Mouse (Mus musculus): ENCODE data around the gene Rbms3.

DNA sequence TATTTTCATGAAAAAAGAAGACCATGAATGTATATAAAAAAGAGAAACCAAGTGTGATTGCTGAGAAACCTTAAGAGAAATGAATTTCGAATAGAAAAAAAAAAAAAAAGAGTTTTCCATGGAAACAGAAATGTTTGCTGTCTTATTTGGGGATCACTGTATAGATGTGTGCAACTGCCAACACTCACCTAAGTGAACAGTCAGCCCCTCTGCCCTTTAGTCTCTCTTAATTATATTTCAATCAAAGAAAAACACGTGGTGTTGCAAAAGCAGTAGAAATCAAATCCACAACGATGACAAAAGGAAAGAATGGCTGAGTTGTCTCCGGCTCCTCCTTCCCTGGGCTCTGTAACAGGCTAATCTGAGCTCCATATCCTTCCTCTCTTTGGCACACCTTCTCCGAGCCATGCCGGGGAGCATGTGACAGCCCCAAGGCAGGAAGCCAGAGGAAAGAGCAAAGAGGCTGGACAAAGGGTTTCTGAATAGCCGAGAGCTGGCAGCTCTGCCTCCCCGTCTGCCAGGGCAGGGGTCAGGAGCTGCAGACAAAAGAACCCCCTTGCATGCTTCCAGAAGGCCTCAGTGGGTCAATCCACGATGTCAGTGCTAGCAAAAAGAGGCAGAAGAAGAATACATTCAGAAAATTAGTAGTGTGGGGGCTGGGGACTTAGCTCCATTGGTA is 272.8 kb downstream of the Rbms3 start:
- no peak for TF ChIP-seq CTCF (IDR thresholded peaks at IDR 0.05; ENCODE audit: borderline replicate concordance, extremely low read depth, insufficient read depth, insufficient read length)
- no peak for TF ChIP-seq POLR2A (IDR thresholded peaks at IDR 0.05; ENCODE audit: borderline replicate concordance, extremely low read depth, insufficient read depth, insufficient read length, poor library complexity, severe bottlenecking)

All from brain, embryonic 14.5 days (tissue).